Mouse (Mus musculus) ES-CJ7 (cell line): ENCODE measurements around the gene Ranbp1.

ENCODE experiments used
- DNase-seq: peaks from one replicate; pipeline ENCODE4 v3.0.0; 2011; ENCODE audit warnings: low read depth, low spot score

Gene Ranbp1

GRCm38 (mm10) chr16:18234671-18235388 lies 13.7 kb downstream of the Ranbp1 start, which contains the start of gene Zdhhc8:
Gene Zdhhc8 (minus strand): TSS chr16:18235136.
- DNase-seq: no peak

- DNase-seq: no peak
Observed at GRCm38 (mm10) chr16:18233919-18234670, 14.4 kb downstream of the Ranbp1 start.

GRCm38 (mm10) chr16:18233451-18233850 lies 15.1 kb downstream of the Ranbp1 start:
- no peak for DNase-seq

- no peak for DNase-seq
Observed at GRCm38 (mm10) chr16:18231451-18231850, 17.1 kb downstream of the Ranbp1 start.

DNA sequence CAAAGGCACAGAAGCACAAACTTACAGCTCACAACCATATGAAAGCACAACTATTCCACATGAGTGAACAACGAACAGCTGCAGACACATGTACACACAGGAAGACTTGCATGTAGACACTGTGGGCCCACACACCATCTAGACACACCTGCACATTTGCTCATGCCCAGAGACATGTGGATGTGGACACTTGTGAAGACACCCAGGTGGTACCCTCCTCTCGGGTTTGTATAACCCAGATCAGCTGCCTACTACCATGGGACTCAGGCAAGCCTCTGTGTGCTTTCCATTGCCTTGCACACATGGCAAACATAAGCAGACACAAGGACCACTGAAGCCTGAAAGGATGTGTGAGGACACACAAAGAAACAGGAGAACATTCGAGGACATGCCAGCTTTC lies 17.5 kb downstream of the Ranbp1 start:
- DNase-seq: no peak

- no peak for DNase-seq
Observed at GRCm38 (mm10) chr16:18230617-18231016, 17.9 kb downstream of the Ranbp1 start.

DNA sequence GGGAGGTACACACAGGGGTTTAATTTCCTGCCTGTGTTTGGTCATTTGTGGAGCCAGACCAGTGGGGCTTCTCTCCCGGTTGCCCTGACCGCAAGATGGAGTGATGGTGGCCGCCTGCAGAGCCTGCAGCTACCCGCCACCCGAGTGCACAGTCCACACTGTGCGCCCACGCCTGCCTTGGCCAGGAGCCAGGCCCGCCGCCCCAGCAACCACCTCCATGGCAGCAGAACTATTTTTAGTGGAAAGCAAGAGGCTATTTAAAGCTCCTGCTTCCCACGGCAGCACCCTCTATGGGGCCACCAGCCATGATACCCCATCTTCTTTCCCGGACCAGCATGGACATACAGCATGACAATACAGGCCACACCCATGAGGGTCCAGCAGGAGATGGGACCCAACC lies 18.9 kb downstream of the Ranbp1 start:
- no peak for DNase-seq

DNA sequence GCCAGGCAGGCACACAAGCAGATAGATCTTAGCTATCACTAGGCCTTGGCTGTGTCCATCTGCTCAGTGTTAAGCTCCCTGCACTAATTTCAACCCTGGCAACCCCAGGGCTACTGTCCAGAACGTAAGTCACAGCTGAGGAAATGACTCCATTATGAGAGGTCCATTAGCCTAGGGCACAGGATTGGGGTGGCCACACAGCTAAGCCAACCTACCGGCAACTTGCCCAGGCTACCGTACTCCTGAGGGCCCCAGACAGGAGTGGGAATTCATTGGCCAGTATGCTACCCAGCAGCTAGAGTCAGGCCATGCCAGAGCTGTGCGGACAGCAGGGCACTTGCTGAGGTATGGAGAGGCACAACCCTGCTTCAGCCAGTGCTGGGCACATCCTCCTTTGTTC lies 19.7 kb downstream of the Ranbp1 start:
- DNase-seq: no peak

DNA sequence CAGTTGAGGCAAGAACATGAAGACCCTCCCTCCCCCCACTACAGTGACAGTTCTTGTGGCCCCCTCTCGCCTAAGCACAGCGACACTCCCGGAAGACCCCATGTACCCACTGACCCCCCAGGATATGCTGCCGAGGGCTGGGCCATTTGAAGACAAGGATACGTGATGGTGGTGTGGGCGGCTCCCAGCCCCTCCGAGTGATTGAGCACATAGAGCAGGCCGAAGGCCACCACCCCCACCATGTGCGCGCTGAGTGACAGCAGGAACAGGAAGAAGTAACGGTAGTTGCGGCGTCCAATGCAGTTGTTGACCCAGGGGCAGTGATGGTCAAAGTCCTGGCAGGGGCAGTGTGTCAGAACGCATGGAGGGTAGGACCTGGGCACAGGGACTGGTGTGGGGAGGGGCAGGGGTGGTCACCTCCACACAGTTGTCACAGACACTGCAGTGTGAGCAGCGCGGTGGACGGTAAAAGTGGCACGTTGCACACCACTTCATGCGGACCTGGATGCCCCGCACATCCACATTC lies 20.6 kb downstream of the Ranbp1 start:
- DNase-seq: no peak

DNA sequence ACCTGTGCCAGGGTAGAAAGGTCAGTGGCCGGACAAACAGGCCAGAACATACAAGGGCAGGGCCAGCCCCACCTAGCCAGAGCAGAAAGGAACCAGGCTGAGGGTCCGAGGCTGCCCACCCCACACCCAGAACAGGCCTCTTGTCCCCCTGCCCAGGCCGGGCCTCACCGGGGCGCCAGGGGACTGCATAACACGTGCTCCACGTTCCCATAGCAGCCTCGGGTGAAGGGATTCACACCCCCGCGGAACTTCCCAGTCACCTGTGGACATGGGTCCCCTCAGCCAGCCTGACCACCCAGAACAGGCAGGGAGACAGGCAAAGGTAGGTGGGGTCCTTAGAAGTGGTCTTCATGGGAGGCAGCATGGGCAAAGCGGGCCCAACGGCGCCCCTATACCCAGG lies 21.3 kb downstream of the Ranbp1 start:
- no peak for DNase-seq

DNA sequence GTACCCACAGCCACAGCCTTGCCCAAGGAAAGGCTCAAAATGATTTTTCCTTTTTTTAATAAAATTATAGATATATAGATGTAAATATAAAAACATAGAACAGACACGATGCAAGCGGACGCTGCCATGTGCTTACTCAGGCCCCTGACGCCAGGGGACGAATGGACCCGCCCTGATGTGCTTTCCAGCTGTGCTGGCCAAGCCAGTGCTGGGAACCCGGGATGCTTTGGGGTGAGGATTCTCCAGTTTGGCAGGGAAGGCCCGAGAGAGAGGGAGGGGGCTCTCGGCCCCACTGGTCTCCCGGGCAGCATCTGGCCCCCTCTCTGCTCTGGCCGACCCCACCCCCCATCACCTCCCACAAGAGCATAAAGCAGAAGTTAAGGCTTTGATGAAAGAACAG lies 26.3 kb downstream of the Ranbp1 start:
- DNase-seq: no peak

DNA sequence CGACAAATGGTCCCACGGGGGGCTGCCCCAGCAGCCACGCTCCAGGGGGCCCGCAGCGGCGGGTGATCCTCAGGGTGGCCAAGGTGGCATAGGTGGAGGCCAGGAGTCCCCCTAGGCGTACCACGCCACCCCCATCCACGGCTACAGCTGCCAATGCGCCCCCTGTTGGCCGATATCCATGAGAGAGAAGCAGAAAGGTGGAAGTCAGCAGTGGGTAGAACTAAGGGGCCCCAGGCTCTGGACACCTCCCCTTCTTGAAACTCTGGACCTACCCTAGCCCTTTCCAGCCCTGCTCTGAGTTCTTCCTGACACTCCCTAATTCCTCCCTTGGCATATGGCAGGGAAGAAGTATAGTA lies 27.0 kb downstream of the Ranbp1 start:
- no peak for DNase-seq

GRCm38 (mm10) chr16:18220856-18221542 lies 27.5 kb downstream of the Ranbp1 start:
- no peak for DNase-seq

DNA sequence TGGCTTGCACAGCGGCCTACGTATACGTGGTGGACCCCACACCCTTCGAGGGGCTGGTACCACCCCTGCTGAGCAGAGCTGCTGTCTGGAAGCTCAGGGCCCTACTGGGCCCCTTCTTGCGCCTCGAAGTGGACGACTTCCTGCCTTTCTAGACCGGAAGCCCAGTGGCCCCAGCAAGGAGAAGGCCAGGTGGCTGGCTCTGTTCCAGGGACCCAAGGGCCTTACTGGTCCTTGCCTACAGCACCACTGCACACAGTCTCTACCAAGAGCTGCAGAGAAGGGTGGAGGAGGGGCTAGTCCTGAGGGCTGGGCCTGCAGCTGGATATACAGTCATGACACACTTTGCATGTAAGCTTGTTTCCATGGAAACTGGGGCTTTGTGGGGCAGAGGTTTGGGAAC lies 28.5 kb downstream of the Ranbp1 start:
- no peak for DNase-seq

GRCm38 (mm10) chr16:18218580-18218996 lies 29.9 kb downstream of the Ranbp1 start:
- no peak for DNase-seq

DNA sequence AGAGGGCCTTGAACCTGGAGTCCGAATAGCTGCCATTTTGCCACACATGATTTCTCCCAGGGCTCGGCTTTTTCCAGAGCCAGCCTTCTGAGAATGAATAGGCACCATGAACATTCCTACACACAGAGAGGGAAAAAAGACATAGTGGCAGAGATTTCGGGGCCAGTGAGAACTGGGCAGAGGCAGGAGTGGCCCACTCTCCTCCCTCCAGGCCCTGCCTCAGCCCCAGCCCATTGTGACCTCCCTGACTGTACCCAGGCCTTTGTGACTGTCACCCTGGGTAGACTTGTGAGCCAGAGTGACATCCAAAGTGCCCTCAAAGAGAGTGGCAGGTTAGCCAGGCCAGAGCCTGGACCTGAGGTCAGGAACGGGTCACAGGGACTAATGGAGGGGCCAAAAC lies 31.0 kb downstream of the Ranbp1 start, which contains the start of gene Ccdc188:
TSS of gene Ccdc188 (plus strand) at position 301 of the 400 bp plus-strand sequence.
- no peak for DNase-seq

DNA sequence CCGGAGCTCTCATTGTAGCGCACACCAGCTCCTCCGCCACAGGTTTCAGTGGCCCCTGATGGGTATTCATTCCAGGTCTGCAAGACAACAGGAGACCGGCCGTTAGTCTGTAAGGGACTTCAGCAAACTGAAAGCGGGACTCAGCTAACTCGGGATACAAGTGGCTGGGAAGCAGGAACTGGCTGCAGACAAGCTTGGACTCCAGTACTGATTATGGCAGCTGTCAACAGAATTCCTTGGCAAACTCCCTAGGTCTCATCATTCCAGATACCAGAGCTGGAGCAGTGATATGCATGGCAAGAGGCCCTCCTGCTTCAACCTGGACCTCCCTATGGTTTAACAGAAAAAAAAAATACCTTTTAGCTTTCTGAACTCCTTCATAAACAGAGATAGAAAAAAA lies 33.7 kb downstream of the Ranbp1 start:
- DNase-seq: no peak

DNA sequence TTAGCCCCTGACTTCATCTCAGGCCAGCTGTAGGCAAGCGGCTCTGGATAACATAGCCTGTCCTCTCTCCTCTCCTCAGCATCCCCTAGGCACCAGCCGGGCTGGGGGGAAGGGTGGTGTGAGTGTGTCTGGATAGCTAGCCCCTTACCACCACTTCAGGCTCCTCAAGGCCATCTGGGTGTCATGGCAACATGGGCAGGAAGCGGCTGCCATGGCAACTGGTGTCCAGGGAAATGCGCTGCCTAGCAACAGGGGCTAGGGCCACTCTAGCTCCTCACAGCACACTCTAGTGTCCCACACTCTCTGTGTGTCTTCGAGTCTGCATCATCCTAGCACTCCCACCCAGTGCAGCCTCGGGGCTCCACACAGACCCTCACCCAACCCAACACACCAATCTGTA lies 34.8 kb downstream of the Ranbp1 start:
- no peak for DNase-seq

DNA sequence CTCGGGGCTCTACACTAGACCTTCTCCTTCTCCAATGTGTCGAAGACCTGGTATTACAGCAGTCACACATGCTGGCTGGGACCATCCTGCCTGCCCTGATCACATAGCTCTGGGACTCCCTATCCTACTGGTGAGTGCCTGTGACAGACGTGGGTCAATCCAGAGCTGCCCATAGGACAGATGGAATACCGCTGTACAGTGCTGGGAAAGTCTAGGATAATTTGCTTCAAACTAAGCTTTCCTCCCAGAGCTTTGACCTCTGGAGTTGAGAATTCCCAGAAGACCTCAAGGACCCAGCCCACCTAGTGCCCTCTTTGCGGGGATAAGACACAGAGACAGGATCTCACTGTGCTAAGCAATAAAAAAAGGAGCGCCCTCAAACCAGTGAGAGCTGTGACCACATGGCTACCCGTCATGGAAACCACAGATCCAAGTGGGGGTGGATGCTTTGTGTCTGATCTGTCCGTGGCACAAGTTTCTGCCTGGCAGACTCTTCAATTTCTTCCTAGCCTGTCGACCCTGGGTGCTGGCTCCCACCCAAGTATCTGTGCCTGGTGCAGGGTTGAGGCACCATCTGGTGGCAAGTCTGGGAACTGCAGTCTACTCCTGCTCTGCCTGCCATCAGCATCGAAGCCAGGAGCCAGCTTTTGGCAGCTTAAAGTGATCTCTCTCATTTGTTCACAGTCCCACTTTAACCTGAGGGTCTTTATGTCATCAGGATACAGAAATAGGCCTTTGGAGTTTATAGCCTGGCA lies 36.9 kb downstream of the Ranbp1 start:
- peak; percentile 71 for DNase-seq

DNA sequence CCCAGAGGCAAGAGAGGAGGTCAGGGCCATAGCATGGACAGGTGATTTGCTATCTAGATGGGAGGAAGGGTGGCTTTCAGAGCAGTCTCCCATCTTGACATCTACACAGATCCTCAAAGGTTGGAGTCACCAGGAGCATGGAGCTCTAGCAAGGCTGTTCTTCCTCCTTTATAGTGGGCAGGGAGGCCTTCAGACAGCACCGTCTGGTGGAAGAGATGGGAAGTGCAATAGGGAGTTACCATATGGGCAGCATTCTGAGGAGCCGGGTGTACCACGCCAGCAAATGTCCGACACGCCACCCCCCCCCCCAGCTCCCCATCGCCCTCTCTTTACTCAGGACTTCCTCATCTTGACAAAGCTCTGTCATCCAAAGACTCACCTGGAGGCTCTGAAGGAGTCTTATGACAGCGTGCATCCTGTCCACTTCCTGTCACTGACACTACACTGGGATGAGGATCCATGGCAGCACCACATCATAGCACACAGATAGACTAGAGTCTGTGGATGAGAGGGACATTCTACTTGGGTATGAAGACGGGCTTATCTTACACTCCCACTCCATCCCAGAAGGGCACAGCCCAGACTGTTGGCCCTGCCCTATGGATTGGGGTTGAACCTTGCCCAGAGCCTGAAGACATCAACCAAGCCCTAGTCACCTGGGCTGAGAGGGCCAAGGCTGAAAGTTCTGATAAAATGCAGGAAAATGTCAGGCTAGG lies 37.7 kb downstream of the Ranbp1 start:
- DNase-seq: peak; percentile 64
